Mouse (Mus musculus) left cerebral cortex, postnatal 14 days (tissue): Measurements from ENCODE around the gene Myo5c. TPM values are rescaled to one million over a fixed set of nuclear protein-coding genes. Genes with fewer than 3 reads are reported as not detected.

Experiments used
- DNase-seq, 2 experiments: peaks; one replicate each; pipeline ENCODE4 v3.0.0; 2021 to 2022; ENCODE audit warnings: low spot score in 2 of 2, mixed read lengths in 1 of 2
- intact Hi-C: fragments of 180-260 bp; cut with DNase I; formaldehyde crosslinking; loops from one replicate; pipeline ENCODE4 v1.15.1; 2025
- long read RNA-seq, 2 experiments: library from polyadenylated mRNA; stranded (forward); transcript quantifications; one replicate each; pipeline ENCODE4 v2.0.0; 2021
- total RNA-seq, 2 experiments: library from RNA; stranded (reverse); gene quantifications; 2 replicates each; pipeline ENCODE4 v1.2.3; 2021

Gene Myo5c
- 1 to 10 TPM; 1.9 to 4.0 TPM for total RNA-seq
- long read RNA-seq, experiment 1, partial matches to known transcripts, result 0 of 1 reads
- long read RNA-seq, experiment 1, other reads (novel, unspliced or antisense), result 1 of 1 reads
- long read RNA-seq, experiment 2, result 0 reads

DNA sequence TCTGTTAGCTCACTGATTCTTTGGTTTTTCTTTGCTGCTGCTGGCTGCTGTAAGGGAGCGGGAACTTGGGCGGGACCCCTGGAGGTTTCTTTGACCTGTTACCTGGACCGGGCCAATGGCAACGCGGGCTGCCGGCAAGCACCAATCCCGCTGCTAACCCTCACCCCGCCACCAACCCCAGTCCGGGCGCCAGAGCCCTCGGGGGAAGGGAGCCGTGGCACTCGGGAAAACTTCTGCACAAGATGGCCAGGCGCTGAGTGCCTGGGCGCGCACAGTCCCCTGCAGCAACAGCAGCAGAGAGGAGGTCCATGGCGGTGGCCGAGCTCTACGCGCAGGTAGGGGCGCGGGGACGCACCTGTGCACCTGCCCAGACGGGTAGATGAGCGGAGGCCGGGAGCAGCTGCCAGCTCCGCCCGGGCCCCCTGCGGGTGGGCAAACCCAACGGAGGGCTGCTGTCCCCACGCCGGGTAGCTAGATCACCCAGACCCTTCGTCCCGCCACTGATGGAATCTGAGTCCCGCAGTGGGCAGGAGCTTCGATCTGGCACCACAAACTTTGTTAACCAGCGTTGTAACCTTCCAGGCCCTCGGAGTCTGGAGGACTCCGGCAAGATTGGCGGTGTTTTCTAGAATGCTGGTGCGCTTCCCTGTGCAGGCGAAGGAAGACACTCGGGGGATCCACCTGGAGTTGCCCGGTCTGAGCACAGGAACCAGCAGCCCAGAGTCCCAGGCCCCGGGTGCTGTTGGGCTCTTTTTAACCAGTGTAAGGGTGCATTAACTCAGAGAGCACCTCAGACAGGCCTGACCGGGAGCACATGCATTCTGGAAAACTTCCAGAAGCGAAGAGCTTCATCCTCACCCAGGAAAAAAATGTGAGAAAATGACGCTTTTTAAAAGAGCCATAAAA, at the start of gene Myo5c:
Myo5c (plus strand) TSS at position 180 of the 906 bp plus-strand sequence.
- intact Hi-C loops, result no loop called here

DNA sequence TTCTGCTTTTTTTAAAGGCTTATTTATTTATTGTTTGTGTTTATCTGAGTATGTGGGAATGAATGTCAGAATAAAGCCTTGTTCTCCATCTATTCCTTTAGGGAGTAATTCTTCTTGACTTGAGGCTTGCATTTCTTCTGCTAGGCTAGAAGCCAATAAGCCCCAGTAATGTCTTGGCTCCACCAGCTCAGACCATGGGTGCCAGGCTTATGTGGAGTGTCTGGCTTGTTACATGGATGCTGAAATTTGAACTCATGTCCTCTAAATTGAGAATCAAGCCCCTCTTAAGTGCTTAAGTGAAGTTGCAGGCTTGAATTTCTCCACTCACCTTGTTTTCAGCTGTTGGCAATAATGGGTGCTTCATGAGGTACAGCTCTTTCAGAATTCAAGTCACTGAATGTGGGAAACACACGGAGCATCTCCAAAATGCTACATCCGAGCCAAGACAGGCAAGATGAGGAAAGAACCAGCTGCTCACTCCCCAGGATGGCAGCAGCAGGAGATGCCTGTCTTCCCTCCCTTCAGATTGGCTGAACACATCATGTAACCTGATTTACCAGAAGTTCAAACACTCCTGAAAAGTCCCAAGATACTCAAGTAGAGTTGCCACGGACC, 44.1 kb upstream of the Myo5c start:
- no peak for DNase-seq
- intact Hi-C loops, result no loop called here

More for the DNA sequence above, at the start of gene Myo5c:
- DNase-seq, result no peak

GRCm38 (mm10) chr9:75193858-75194257, 38.0 kb upstream of the Myo5c start:
- DNase-seq, result no peak
- intact Hi-C loops, result no loop called here

- intact Hi-C loops, result loop anchor here (5.0 kb wide), 1 partner anchor 66 kb away; no protein-coding TSS in a partner anchor
- peak; percentile 30 to 66 for DNase-seq
Measured at GRCm38 (mm10) chr9:75196335-75196734, 35.5 kb upstream of the Myo5c start.

GRCm38 (mm10) chr9:75197297-75197696, 34.5 kb upstream of the Myo5c start:
- DNase-seq, result peak; percentile 38 to 50
- intact Hi-C loops, result loop anchor here (5.0 kb wide), 1 partner anchor 65 kb away; no protein-coding TSS in a partner anchor

GRCm38 (mm10) chr9:75201506-75201905, 30.3 kb upstream of the Myo5c start:
- intact Hi-C loops, result loop anchor here (5.0 kb wide), 2 partner anchors 46 to 149 kb away; no protein-coding TSS in a partner anchor
- no peak for DNase-seq

DNA sequence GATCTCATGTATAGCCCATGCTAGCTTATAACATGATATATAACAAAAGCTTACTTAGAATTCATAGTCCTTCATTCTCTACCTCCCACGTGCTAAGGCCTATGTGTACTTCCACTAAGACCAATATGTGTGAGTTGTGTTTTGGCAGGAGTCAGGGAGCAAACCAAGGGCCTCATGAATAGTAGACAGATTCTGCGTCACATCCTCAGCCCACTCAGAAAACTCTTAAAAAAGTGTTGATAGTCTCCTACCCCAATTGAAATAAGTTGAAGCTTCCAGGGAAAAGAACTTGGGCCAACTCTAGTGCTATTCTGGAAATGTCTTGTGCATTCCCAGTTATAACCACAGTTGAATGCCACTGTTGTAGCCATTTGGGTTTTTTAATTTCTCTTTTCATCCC, 29.8 kb upstream of the Myo5c start:
- intact Hi-C loops, result loop anchor here (5.0 kb wide), 2 partner anchors 45 to 150 kb away; no protein-coding TSS in a partner anchor
- no peak for DNase-seq

DNA sequence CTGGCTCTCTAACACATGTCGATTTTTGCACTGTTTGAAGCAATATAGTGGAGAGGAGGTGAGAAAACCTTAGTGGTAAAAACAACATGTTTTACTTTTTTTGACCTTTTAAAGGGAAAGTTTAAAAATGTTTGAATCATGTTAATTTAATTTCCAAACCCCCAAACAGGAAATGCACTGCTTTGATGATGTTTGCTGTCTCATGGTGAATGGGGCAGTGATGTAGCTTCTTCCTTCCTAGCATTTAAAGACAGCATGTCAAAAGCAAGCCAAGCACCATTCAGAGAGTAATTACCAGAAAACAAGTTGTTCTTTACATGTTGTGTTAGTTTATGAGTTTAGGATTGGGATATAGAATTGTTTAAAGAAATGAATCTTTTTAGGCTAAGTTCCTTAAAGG, 22.6 kb upstream of the Myo5c start:
- DNase-seq, result no peak
- intact Hi-C loops, result no loop called here

DNA sequence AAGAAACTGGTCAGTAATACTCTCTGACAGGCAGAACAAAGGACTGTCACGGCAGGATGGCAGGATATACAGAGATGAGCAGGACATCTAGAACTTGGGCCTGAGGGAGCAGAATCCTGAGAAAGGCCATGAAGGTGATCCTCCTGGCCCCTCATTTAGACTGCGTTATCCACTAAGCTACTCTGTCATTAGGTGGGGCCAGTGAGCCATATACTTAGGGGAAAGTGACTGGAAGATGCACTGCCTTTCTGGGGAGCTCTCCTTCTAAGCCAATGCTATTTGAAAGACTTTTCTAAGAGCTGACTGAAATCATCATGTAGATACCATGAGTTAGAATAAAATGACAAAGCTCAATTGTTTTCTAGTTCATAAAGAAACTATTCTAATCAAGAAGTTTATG, 21.6 kb upstream of the Myo5c start:
- DNase-seq, result no peak
- intact Hi-C loops, result loop anchor here (5.0 kb wide), 1 partner anchor 42 kb away; no protein-coding TSS in a partner anchor

DNA sequence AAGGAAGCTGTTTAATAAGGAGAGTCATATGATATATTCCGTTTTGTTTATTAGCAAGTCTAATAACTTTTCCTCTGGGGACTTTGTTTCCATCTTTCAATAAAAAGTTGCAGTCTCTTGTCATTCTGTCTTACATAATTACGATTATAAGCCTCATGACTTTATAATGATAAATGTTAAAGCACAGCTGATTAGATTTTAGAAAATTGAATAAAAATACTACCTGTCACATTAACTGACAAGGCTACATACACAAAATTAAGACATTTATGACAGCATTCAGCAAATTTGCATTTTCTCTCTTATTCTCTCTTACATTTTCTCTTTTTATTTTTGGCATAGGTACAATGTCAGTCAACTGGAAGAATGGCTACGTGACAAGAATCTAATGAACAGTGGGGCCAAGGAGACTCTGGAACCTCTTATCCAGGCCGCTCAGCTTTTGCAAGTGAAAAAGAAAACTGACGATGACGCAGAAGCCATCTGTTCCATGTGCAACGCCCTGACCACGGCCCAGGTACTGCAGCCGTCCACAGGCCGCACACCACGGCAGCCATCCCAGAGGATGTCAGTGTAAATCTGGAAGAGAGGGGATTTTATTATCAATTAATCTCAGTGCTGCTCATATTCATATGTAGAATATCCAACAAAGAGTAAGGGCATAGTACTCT, 16.9 kb upstream of the Myo5c start:
- intact Hi-C loops, result loop anchor here (5.0 kb wide), 1 partner anchor 37 kb away; no protein-coding TSS in a partner anchor
- no peak for DNase-seq

DNA sequence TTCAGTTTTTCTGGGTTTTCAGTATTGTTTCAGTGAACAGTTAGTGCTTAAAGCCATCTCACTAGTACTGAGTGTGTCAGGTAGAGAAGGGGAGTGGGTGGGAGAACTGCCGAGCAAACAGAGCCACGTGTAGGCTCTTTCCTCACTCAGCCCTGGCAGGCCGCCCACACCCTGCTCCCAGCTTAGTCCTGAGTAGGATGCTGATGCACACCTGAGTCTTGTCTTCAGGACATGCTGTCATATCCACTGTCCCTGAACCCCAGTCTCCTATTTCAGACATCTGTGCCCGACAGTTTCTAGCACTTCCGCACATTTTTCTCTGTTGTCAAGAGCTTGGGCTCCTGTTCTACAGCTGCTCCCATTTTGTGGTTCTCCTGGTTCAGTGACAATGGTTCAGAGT, 11.9 kb upstream of the Myo5c start:
- intact Hi-C loops, result no loop called here
- peak in 1 of 2 experiments; percentile 60 for DNase-seq

DNA sequence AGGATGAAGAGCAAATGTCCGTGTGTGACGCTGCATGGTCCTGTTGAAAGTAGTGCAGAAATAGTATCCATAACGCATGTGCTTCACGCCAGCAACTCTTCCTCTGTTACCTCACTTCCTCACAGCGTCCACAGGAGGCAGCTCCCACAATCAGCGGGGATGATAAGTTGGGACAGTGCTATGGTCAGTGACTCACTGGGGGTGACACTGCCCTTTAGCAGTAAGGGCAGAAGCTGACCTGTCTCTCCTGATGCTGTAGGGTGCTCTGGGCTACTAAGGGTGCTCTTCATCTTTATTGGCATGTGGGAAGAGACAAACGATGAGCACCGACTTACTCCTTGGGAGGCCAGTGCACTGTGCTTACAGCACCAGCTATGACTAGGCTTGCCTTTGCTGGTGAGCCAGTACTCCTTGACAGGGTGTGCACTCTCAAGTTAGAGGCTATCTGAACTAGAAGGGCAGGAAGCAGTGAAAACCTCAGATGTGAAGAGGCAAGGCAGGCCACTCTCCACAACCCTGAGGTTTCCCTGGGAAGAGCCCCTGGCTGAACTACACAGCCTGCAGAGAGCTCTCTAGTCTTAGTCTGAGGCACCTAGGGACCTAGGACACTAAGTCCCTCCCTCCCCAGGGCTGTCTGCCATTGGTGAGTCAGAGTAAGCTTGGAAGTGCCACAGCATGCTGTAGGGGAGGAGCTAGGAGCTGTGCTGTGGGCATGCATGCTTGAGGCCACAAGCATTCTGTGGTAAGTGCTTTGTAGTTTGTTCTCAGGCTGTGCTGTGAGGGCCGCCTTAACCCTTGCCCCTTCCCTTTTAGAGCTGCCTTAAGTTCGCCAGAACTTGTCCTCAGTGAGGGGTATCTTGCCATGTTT, 10.2 kb upstream of the Myo5c start:
- DNase-seq, result no peak
- intact Hi-C loops, result no loop called here

GRCm38 (mm10) chr9:75232860-75233259, 1.0 kb downstream of the Myo5c start:
- DNase-seq, result no peak
- intact Hi-C loops, result no loop called here

DNA sequence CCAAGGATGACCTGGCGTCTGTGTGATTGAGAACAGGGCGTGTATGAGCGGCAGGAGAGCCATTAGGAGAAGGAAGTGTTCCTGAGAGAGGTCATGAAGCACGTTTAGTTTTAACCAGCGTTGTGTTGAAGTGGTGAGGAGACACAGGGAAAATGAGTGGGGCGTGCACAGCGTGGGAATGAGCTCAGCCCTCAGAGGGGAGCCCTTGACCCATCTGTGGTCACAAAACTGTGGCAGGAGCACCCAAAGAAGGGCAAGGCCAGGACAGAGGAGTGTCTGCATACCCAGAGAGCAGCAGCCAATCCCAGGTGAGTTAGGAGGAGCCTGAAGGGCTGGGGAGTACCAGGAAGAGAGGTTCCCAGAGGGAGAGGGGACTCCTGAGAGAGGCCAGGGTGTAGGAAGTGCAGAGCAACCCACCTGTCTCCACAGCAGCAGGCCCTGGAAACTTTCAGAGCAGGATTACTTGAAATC, 2.5 kb downstream of the Myo5c start:
- intact Hi-C loops, result no loop called here
- no peak for DNase-seq

DNA sequence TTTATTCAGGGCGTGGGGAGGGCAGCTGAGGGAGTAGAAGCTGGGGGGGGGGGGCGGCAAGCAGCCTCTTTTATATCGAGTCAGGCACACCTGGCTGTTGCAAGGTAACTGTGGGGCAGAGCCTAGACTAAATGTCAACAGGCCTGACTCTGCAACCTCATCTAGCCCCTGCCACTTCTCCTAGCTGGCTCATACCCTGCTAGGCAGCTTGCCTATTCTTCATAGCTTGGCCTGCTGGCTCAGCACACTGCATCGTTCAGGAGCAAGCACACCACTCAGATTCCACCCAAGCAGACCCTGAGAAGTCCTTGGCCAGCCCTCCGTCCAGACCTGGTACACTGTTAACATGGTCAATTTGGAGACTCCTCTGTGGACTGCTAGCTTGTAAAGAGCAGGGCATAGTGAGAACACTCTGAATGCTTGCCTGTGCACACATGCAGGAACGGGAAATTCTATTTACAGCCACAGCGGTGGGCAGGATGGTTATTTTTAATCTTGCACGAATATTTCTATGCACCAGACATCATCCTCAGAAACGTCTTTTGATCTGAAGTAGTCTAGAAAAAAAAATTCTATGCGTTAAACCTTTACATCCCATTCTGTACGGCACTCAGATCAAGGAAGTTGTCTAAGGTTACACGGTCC, 3.3 kb downstream of the Myo5c start:
- intact Hi-C loops, result no loop called here
- DNase-seq, result peak; percentile 62 to 78

- DNase-seq, result no peak
- intact Hi-C loops, result no loop called here
Measured at GRCm38 (mm10) chr9:75235696-75236095, 3.9 kb downstream of the Myo5c start.

GRCm38 (mm10) chr9:75236416-75237308, 4.8 kb downstream of the Myo5c start:
- intact Hi-C loops, result no loop called here

More at GRCm38 (mm10) chr9:75236416-75237308, 4.8 kb downstream of the Myo5c start:
- no peak for DNase-seq
